Mouse (Mus musculus) layer of hippocampus, adult 11-12 months (tissue): Measurements from ENCODE around the gene Edf1.
A peak's percentile ranks its signal among the peaks of the same experiment; 100 is the strongest.

Experiments
- DNase-seq: peaks from one replicate; pipeline ENCODE4 v3.0.0; 2022; ENCODE audit warnings: low spot score

Edf1 gene

DNA sequence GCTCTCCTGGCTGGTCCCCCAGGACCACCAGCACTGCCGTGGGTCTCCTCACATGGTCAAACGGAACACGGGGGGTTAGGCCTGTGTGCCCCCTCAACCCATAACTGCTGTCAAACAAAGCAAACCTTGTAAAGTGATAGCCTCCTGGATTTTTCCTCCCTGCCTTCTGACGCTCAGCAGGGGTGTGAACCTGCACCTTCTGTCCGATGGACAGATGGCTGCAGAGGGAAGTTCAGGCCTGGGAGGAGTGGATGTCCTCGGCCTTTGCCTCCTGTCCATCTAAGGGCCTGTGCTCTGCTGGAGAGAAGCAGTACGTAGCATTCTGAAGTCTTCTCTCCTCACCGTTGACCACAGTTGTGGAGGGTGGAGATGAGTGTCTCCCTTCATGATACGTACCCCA lies 4.3 kb downstream of the Edf1 start:
- no peak for DNase-seq

DNA sequence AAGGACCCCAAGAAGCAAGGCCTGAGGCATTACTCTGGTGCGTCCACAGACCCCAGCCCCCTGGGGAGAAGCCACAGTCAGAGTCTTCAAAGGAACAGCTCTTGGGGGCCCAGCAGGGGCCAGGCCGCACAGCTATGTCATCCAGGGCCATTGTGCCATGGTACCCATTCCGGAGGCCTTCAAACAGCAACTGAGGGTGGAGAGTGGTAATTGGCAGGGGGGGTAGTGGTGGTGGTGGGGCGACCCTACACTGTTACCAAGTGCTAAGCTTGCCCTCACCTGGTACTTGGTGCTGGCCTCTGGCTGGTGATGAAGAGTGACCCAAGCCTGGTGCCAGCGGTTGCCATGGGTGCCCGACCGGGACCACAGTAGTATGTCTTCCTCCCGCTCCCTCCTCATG lies 8.1 kb downstream of the Edf1 start:
- DNase-seq, result no peak

GRCm38 (mm10) chr2:25566558-25566957 lies 8.9 kb downstream of the Edf1 start:
- DNase-seq, result no peak

DNA sequence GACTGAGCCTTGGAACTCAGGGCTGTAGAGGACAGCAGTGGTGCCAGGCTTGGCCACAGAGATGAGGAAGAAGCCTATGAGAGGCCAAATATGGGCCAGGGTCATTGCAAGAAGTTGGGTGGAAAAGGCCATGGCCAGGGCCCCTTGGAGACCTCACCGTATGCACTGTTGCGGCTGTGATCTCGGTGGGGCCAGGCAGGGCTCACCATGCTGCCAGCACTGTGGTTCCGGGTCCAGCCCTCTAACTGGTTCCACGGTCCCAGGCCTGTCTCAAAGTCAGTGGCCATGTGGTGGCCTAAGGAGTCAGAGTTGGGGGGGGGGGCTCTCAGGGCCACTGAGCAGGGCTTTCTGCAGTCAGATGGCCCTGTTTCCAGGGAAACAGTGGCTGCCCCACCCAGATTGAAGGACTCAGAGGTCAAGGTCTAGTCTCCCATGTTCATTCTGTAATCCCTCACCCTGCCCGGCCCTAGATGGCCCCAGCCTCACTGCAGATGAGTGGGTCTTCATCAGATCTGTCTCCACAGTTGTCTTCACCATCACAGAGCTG lies 10.9 kb downstream of the Edf1 start:
- no peak for DNase-seq

DNA sequence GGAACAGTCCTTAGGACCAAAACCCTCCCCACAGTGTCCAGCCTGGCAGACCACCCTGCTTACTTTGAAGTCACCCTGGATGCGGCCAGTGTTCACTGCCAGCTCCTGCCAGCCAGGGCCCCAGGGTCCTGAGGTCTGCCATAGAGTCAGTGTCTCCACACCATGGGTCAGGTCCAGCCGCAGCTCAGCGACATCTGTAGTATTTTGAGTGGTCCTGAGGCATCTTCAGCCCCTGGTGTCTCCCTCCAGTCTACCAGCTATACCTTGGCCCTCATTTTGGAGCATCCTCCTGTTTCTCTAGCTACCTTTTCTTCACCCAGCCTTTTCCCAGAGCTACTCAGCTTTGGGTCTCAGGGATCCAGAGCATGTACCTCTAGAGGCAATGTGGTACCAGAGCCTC lies 11.7 kb downstream of the Edf1 start:
- DNase-seq, result no peak

DNA sequence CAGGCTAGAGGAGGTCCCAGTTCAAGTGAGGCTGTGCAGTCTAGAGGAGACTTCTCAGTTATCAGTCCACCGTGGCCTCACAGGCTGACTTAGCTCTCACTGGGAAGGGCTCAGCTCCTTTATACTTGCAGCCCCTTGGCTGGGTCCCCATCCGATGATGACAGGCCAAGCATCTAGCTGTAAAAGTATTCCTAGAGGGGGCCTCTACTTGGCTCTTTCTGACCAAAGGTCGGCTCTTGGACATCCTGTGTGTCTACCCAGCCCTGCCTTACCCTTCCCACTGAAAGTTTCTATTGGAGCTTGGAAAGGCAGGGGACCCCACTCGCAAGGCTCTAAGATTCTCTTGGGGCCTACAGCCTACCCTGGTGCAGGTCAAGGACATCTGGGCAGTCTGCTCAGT lies 13.6 kb downstream of the Edf1 start:
- DNase-seq, result no peak

- no peak for DNase-seq
Observed at GRCm38 (mm10) chr2:25573068-25573467, 15.4 kb downstream of the Edf1 start.

GRCm38 (mm10) chr2:25574136-25574535 lies 16.5 kb downstream of the Edf1 start:
- DNase-seq, result peak; percentile 38

DNA sequence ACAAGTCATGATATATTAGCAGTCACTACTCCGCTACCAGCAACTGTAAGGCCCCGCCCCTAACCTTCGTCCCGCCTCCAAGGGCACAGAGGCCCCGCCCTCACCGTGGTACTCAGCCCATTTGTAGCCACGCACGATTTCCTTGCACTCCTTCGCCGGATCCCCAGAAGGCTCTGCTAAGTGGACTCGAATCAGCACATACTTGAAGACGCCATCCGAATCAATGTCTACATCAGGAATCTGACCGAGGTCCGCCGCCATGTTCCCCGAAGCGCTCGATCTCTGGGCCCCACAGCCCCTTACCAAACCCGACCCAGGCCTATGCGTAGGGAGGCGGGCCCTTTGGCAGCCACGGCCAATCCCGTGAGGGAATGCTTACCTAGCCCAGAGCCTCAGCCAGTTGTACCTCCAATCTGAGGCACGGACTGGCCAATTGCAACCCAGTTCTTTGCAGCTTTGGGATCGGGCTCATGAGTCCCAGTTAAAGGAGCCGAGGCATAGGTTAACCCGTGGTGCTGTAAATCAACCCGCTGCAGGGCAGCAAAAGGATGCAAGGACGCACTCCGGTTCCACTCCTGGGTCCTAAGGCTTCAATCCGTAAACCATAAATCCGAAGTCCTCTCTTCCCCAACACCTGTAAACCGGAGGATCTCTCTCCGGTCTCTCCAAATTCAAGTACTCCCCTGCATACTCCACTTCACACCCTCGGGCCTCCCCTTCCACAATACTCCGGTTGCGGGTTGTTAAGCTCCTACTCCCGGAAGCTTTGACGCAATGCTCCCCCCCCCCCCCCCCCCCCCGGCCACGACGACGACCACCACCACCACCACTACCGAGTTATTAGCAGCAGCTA lies 17.2 kb downstream of the Edf1 start, which contains the start of the genes Mamdc4 and Phpt1:
Mamdc4 (minus strand) TSS at position 267 of the 853 bp plus-strand sequence.
Phpt1 (minus strand) TSS at position 646 of the 853 bp plus-strand sequence.
- DNase-seq, result peak; percentile 98

DNA sequence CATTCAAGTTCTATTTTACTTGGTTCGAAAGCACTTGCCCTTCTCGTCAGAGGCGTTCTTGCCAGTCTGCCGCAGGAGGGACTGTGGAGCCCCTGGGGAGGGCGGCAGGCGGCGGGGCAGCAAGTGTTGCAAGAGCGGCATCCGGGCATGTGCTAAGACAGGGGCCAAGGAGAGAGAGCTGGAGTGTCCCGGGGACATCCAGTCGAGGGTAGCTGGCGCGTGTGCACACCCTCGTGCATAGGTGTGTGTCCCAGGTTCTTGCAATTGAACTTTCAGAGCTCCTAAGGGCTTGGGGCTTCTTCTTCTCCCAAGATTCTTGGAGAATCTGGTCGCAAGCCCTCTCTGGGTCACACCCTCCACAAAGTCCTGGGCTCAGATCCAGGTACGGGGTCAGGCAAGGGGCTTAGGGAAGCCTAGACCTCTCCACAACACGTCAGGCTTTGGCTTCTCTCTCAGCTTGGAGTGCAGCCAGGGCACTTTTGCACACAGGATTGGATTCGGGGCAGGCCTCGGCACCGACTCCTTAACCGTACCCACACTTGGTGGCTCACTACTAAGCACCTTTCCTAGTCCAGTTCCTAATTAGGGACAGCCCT lies 17.9 kb downstream of the Edf1 start:
- DNase-seq, result peak; percentile 48

- no peak for DNase-seq
Observed at GRCm38 (mm10) chr2:25576028-25576850, 18.6 kb downstream of the Edf1 start.

DNA sequence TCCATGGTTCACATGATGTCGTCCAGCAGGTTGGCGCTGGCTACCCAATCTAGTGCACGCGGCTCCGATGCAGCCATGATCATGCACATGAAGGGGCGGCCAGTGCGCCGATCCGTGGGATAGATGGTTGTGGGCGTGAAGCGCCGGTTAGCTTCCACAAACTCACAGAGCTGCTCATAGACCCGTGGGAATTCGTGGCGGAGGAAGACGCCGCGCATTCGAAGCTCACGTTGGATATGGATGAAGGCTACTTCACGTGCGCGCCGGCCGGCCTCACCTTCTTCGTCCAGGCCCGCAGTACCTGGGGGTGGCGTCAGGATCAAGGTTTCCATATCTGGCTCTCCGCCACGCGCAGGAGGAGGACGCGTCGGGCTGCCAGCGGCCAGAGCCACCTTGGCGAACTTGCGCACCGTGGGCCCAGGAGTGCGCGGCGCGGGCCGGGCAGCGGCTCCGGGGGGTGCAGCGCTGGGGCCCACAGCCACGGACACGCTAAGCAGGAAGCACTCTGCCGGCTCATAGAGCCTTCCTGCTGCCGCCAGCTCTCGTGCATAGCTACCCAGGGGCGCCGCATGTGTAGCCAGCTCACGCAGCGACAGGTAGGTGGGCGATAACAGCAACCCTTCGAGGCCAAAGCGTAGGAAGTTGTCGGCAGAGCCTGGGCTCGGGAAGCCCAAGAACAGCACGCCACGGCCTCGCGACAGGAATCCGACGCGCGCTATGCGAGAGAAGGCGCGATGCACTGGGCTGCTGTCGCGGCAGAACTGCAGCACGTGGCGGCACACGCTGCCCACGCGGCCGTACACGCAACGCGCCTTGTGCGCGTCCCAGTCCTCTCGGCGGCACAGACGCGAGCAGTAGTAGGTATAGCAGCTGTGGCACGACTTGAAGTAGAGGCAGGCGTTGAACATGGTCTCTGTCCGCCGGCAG lies 19.6 kb downstream of the Edf1 start:
- peak; percentile 35 for DNase-seq

- DNase-seq, result no peak
Observed at GRCm38 (mm10) chr2:25577951-25578795, 20.5 kb downstream of the Edf1 start.

GRCm38 (mm10) chr2:25578796-25579736 lies 21.4 kb downstream of the Edf1 start:
- DNase-seq, result no peak

DNA sequence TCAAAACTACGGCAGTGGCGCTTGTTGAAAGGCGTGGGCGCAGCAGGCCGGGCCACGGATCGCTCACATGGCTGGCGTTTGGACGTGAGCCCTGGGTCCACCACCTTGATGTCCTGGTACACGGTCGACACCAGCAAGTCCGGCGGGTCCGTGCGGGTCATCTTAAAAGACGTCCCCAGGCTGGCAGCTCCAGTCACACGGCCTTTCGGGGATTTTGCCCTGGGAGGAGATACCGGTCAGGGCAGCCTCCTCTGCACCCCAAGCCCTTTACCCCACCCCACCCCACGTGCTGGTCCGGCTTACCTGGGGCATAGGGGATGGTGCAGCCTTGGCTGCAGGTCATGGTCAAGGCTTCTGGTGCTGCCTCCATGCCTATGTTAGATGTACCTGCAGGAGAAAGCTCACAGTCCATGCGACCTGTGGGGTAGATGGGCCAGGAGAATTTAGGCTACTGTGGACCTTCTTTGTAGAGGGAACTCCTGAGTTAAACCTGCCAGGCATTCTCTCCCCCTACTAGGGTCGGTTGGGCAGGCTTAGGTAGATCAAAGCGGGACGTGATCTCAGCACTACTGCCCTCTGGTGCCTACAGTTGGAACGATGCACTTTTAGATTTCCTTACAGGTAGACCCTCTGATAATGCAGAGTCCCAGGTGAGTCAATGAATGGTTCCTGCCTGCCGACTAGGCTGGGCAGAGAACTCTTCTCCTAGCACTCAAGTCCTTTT lies 22.3 kb downstream of the Edf1 start:
- peak; percentile 60 for DNase-seq

- DNase-seq, result peak; percentile 56
Observed at GRCm38 (mm10) chr2:25580621-25581101, 23.0 kb downstream of the Edf1 start.

DNA sequence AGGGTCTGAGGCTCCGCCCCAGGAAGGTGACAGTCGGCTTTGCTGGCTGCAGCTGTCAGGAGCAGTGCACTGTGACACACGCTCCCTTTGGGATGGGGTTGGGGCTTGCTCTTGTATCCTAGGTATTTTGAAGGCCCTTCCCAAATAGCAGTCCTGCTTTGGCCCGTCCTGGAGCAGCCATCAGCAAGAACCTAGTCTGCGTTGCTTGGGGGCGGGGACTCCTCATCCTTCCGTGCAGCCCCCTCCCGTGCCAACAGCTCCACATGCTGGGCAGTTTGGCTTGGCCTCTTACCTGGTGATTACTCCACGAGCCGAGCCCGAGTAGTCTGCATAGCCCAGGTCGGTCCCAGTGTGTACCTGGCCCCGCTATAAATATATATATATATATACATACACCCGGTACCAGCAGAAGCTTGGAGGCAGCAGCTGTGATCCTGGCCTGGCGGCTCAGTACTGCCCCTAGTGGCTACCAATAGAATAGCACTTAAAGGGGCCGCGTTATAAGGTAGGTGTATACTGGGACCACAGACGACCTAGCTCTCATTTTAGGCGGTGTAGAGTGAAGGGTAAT lies 23.7 kb downstream of the Edf1 start, which contains the start of gene Ajm1:
Ajm1 (minus strand) TSS at position 464 of the 571 bp plus-strand sequence.
- peak; percentile 73 for DNase-seq

DNA sequence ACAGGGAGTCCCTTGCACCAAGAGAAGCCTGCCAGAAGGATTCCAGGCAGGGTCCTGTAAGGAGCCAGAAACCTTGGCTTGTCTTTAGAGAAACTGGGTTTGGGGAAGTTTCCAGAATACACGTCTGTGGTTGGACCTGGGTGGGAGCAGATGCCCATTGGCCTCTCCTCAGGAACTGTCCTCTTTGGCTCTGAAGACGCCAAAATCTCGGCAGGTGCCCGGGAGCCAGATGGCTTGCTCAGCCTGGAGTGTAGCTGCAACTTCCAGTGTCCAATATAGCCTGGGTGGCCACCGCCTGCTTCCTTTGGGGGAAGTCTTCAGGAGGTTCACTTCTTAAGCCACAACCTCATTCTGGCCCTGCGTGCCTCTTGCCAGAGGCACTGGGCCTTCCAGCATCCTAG lies 24.3 kb downstream of the Edf1 start:
- DNase-seq, result peak; percentile 44
